Mouse (Mus musculus) spleen, adult 18-20 months (tissue): ENCODE measurements around the gene Dpy19l2.
A peak's percentile ranks its signal among the peaks of the same experiment; 100 is the strongest.
"Not testable (repeated sequence)": the region's sequence is repeated elsewhere in the genome, so short reads cannot be mapped to it uniquely, and the experiment has no call there.

Experiments
- DNase-seq, 2 experiments: peaks; one replicate each; pipeline ENCODE4 v3.0.0; 2022; ENCODE audit warnings: mixed read lengths in 2 of 2

Dpy19l2 gene

DNA sequence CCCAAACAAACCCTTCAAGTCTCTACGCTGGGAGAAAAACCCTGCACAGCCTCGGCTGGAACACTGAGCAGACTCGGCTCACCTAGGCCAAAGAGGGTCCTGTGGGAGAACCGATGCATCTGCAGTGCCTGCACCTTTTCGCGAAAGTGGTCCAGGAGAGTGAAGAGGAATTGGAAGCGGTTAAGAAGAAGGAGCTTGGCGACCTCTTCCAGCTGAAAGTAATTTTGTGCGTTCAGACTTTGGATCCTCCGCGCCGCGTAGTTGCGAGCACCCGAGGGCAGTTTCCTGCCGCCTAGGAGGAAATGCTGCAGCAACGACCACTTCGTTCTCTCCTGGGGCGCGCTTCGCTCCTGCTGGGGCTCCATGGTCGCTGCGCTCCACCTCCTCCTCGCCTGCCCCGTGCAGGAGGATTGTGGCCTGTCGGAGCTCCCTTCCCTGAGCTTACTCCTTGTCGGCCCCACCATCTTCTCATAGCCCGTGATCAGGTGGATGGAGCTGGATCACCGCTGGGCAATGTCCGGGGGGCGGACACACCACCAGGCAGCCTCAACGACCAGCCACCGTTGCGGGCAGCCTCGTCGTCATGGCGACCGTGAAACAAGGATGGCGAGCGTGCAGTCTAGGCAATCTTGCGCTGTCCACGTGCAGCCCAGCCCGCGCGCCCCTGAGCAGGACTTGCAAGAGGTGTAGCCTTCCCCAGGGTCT lies at the start of gene Dpy19l2:
TSS of gene Dpy19l2 (minus strand) at position 594 of the 705 bp plus-strand sequence.
- no peak for DNase-seq

DNA sequence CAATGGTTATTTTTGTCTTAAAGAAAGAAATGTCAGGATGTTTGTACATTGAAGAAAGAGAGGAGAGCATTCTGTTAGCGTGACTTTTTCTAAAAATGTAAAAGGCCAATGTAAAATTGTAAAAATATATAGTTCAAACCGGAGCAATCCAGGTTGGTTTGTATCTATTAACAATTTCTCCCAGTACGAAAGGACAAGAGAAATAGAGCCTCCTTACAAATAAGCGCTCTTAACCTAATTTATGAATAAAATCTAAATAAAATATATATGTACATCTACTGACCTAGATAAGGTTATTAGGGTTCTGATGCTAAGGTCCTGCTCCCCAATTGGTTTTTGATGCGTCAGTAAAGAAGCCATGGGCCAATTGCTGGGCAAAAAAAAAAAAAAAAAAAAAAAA lies 48.9 kb upstream of the Dpy19l2 start:
- DNase-seq: no peak

- no peak for DNase-seq
Observed at GRCm38 (mm10) chr9:24701246-24701645, 5.2 kb upstream of the Dpy19l2 start.

DNA sequence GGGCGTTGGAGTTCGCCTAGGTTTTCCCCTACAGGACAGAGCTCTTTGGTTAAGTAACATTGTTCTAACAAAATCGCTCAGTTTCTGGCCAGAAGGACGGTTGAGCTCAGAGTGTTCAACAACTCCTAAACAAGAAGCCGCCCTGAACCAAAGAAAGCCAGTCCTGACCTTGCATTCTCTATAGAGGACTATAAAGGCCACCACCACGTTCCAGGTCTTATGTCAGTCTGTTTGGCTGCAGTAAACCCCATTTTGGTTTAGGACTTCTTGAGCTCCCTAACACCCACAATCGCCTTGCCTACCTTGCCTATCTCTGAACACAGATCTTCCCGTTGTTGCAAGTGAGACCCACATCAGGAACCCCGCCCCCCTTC lies 299 bp upstream of the Dpy19l2 start:
- DNase-seq: no peak

GRCm38 (mm10) chr9:24637341-24637740 lies 58.8 kb downstream of the Dpy19l2 start:
- not testable (repeated sequence) for DNase-seq

DNA sequence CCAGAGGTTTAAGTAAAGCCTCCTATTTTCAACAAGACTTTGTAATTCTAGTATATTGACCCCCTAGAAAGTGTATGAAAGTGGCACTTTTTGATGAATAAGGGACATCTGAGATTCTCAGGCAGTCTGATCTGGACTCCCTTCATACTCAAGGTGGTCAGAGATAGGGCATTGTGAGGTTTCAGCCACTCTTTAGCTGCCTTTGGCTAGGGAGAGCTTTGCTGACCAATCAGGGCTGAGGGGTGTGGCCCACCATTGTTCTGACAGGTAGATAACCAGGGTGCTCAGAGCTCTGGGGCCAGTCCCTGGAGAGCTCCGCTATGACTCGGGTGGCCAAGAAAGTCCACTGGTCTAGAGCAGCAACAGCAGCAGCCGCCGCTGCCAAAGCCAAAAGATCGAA lies 71.2 kb downstream of the Dpy19l2 start, which contains the start of gene Cypt4:
TSS of gene Cypt4 (plus strand) at position 301 of the 400 bp plus-strand sequence.
- DNase-seq: no peak

DNA sequence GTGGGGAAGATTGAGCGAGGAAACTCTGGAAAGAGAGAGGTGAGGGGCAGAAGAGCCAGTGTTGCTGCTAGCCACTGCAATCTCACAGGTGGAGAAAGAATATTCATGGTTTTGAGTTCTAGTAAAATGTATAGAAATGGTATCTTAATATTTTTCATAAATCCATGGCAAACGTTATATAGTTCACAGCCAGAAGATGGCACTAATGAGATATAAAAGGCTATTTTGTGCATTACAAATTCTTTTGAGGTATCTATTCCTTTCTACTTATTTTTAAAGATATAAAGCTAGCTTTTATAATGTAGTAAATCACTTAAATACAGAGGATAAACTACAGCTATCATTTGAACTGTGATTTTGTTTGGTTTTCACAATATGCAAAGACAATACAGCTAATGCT lies 157.9 kb downstream of the Dpy19l2 start:
- DNase-seq: no peak

DNA sequence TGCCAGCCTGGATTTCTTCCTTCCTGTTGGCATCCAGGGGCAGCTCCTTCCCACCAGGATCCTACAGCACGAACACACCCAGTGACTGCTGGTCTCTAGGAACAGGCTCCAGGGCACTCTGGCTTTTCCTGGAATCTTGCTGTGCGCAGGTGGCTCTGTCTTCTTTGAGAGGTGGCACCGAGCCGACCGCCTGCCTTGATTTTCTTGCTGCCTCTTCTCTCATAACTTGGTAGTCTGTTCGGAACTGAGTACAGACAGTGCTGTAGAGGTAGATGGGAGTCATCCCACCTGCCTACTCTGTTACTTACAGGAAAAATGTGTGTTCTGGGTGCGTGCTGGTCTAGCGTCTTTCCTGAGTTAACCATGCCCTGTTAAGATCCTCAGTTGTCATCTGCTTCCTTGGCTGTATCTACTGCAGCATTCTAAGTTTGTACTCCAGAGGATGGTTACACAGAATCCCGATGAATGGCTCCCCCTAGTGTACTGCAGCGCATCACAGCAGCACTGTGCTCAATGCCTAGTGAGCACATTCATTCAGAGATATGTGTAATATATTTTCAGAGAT lies 179.4 kb downstream of the Dpy19l2 start:
- peak; percentile 8 to 54 for DNase-seq

- DNase-seq: no peak
Observed at GRCm38 (mm10) chr9:24514078-24514469, 182.0 kb downstream of the Dpy19l2 start.

GRCm38 (mm10) chr9:24513290-24514077 lies 182.6 kb downstream of the Dpy19l2 start:
- DNase-seq: no peak

- no peak for DNase-seq
Observed at GRCm38 (mm10) chr9:24512121-24512539, 184.0 kb downstream of the Dpy19l2 start.

DNA sequence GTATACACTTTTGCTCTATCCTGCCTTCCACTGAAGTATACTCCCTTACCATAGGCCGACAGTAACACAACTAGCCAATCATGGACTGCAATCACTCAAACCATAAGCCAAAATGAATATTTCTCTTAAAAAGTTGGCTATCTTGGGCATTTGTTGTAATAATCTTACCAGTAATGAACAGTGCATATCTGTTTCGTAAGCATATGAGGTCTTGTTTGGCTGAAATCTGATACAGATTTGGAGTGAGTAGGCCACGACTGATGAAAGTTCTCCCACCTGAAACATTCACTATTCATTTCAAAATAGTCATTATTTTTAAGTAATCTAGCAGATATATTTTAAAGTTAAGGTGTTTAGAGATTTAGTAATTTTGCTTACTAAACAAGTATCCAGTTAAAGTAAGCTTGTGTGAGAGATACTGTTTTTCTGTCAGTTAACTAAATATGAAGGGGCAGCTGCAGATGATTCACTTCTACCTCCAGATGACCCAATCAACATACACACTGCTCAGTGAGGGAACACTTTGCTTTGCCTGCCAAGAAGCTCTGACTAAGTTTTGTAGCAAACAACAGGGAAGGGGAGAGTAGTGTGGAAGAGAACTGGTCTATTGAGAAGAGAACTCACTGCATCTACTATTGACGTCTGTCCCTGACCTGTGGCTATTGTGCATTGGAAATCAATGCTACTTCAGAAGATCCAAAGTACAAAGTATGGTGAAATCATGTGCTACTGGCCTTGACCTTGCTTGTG lies 184.5 kb downstream of the Dpy19l2 start:
- no peak for DNase-seq

- DNase-seq: no peak
Observed at GRCm38 (mm10) chr9:24508880-24509279, 187.2 kb downstream of the Dpy19l2 start.
